Mouse (Mus musculus): ENCODE results near the gene Lgi1.

The Lgi1 gene

DNA sequence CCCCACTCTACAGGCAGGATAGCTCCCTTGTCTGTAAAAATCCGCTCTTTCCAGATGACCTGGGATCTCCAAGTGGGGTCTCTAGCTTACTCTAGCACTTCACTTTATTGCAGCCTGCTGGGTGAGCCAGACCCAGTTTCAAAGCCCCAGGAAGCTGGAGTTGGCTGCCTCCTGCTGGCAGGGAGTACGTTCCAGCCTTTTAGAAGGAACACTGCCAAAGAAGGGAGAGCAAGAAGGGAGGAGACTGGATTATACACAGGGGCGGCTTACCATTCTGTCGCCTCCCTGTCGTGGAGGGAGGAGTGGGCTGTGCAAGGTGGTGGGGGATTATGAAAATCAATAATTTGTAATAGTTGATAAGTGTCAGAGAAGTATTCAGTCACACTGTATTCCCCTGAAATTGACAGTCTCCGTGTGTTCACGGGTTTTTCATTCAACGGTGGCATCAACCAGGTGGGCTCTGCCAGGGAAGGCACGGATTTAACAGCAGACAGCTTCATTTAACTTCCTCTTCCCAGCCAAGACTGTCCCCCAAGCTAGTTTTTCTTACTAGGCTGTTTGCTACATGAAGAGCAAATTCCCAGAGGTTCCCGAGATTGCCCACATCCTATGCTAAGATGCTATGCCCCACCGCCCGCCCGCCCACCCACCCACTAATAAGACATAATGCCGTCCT is 369 bp upstream of the Lgi1 start:
- DNase-seq (ENCODE audit: low spot score): no peak

DNA sequence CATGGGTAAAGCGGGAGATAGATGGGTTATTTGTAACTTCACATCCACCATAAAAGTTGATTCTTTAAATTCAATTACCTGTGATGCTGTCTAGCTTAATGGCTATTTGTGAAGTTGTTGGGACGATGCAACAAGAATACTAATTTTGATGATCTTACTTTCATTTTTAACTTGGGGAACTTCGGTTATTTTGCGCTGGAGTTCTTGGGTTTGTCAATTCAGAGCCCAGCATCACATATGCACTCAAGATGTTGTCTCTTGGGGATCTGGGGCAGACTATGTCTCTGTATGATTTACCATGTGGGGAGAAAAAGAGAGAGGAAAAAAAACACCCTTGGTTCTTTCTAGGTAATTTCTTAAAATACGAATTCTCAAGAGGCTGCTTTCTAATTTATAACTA is 1.4 kb downstream of the Lgi1 start:
- no peak for DNase-seq (ENCODE audit: low spot score)

DNA sequence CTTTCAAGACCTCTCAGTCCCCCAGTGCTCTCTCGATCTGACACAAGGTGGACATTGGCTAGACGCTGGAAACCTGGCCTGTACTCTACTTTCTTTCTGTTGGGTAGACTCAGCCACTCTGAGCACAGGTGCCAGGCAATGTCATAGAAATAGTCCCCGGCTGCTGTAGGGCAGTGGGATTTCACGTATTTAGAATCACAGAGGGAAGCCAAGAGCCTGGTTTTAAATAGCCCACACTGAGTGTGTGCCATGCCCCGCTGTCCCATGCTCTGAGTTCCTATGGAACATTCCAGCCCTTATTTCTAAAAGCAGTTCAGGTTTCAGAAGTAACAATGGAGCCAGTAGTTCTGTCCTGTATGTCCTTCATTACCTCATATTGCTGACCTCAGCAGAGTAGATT is 3.1 kb downstream of the Lgi1 start:
- DNase-seq (ENCODE audit: low spot score): no peak

DNA sequence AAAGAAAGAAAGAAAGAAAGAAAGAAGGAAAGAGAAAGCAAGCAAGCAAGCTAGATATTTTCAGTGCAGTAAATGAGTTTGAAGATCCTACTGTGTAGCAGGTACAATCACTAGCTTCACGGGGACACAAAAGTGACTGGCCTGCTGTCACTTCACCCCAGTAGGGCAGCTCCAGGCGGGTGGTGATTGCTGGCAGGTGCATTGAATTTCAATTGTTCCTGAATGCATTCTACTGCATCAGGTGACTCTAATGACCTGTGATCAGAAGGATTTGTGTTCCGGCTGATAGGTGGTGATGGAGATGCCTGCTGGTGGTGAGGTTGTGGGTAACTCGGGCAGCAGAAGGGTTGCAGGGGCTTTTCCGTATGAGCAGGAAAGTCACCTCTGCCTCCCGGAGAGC is 6.7 kb downstream of the Lgi1 start:
- DNase-seq (ENCODE audit: low spot score): no peak

DNA sequence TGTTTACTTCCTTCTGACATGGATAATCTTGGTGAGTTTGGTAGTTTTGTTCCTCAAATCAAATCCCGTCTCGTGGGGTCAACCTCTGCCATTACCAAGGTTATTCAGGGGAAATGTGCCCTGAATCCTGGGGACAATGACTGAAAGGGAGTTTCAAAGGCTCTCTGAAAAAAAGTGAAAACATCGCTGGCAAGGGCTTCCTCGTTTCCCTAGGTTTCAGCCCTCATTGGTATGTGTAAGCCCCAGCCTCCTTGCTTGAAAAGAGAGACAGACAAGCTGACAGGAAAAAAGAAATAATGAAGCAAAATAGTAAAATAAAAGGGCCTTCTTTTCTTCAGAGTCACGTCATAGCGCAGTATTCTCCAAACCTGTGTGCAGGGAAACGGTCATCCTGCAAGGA is 9.5 kb downstream of the Lgi1 start:
- DNase-seq (ENCODE audit: low spot score): no peak

DNA sequence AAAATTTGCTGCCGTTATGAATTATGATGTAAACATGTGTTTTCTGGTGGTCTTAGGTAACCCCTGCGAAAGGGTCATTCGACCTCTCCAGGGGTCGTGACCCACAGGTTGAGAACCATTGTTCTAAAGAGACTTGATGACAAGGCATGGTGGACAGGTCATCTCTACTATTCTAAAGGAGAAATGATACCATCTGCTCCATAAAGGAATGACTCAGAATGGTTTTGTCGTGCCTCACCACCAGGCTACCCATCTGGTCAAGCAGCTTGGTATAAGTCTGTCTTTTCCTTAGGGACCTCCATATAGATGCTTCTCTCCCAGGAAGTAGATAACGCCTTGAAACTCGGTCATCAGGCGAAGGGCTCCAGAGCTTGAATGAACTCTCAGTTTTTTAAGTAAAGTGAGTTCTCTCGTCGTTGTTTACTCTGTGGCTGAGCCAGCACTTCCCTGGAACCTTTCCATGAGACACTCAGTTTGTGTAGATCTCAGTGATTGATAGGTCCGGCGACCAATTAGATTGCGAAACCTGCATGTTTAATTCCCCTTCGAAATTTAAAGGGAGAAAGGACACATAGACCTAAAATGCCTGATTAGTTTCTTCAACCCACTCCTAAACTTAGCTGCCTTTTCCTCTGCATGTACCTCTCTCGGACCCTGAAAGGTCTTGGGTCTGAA is 10.5 kb downstream of the Lgi1 start:
- DNase-seq (ENCODE audit: low spot score): no peak

DNA sequence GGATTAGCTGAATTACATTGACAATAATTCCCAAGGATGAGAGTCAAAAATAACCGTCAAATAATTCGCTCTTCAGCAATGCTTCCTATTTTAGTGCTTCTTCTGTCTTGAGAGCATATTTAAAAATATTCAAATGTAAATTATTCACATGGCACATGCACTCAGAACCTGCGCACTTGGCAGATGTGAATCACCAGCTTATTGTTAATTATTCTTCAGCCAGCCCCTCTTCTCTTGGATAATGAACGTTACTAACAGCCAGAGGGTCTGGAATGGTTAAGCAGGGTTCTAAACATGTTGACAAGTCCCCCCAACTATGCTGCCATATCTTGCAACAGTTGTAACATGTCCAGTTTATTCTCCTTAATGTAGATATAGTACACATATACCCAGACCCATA is 11.9 kb downstream of the Lgi1 start:
- DNase-seq (ENCODE audit: low spot score): no peak

DNA sequence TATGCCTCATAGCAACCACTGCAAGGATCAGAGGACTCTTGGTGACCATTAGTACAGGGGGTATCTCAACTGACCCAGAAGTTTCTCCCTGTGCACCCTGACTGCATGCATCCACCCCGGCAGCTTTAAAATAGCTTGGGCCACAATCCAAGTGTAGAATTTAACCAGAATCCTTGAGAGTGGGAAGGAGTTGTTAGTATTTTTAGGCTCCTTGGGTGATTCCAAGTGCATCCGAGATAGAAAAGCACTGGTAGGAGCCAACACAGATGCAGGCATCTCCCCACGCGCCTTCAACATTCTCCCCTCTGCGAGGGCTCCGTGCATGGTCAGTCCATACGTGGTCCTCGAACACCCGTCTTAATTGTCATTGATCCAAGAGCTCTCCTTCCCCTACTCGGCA is 15.9 kb downstream of the Lgi1 start:
- no peak for DNase-seq (ENCODE audit: low spot score)

DNA sequence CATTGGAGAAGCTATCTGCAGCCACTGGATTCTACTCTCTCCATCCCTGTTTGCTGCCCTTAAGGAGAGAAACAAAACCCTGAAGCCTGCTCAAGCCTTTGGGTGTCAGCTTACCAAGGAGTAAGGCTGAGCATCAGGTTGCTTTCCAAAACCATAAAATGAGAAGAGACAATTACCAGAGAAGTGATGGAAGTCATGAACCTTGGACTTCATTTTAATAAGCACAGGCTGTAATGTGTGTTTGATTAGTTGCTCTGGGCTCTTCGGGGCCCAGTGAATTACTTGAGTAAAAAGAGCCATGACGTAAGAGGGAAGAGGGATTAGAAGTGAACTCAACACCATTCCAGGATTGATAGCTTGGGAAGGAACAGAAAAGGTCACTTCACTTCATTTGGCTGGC is 18.1 kb downstream of the Lgi1 start:
- DNase-seq (ENCODE audit: low spot score): no peak

DNA sequence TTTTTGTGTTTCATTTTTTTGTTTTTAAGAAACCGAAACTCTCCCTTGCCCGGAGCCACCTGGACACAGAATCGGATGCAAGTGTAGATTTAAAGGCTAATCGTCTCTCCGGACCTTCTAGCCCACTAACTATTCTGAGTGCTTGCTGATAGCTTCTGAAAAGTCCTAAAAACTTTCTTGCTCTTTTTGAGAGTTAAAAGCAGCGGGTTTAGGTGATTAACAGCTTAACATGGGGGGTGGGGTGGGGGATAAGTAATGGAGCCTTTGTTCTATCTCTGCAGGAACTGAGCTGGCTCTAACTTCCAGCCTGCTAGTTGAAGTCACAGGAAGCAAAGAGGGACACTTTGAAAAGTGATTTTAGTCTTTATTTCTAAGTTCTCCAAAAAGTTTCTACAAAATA is 24.2 kb downstream of the Lgi1 start:
- no peak for DNase-seq (ENCODE audit: low spot score)

DNA sequence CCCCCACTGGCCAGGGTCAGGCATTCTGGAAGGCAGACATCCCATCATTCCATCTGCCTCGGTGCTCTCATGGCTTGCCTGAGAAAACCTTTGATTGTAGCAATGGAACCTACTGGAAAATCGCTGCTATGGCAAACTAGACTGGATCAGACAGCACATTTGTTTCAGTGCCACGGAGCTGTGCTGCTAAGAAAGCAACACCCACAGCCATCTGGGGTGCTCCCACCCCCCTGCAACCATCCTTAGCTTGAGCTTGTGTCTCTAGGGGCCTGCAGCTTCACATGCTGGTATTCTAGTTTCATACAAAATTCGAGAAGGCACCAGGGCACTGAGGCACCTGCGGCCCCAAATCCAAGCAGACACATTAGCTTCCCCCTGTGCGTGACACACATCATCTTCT is 27.1 kb downstream of the Lgi1 start:
- DNase-seq (ENCODE audit: low spot score): no peak

DNA sequence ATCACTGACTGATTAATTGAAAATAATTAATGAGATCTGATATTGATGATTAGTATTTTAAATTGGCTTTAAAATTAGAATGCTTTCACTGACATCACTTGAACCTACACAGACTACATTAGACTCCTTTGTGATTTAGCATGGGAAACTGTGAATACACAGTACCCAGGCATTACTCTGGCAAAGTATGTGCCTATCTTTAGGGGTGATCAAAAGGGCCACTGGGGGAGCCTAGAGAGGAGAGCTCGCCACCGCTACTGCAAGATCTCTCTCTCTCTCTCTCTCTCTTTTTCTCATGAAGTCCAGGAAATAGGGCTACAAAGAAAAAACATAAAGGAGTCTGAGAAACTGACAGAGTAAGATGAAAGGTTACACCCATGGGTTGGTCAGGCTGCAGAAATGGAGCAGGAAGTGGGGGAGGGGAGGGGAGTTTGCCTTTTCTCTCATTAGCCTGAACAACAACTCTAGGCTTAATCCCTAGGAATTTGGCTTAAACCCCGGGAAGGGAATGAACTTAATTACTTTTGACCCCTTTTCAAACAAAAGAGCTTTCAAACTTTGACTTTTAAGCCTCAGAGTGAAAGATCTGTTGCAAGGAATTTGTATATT is 33.8 kb downstream of the Lgi1 start:
- DNase-seq (ENCODE audit: low spot score): no peak

DNA sequence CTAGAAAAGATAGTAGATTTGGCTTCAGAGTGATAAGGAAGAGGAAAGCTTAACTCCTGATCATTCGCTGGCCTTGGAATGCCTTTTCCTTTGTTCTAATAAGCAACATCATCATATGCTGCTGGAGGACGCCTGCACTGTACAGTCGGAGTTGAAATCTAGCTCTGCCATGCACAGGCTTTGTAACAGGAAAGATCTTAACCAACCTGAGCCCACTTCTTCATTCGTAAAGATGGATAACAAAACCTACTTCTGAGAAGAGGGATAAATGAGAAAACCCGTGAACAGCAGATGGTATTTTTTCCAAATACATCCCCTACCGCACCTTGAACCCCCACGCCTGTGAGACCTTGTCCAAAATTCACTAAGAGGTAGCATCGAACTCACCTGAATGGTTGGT is 43.8 kb downstream of the Lgi1 start:
- DNase-seq (ENCODE audit: low spot score): no peak

DNA sequence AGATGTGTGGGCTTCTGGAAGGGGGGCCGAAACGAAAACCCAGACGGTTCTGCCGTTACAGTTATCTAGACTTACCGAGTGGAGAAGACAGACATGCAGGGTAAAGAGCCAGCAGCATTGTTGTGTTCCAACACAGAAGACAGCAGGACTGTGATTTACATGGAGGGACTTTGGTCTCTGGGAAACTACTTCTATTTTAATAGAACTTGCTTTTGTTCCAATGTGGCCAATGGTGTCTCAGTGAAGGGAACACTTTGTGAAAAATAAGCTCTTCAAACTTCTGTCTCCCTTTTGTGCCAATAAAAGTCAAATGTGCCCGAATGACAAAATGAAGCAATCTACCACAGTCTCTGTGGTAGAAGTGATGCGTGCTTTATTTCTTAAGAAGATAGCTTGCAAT is 50.8 kb downstream of the Lgi1 start:
- DNase-seq (ENCODE audit: low spot score): no peak

DNA sequence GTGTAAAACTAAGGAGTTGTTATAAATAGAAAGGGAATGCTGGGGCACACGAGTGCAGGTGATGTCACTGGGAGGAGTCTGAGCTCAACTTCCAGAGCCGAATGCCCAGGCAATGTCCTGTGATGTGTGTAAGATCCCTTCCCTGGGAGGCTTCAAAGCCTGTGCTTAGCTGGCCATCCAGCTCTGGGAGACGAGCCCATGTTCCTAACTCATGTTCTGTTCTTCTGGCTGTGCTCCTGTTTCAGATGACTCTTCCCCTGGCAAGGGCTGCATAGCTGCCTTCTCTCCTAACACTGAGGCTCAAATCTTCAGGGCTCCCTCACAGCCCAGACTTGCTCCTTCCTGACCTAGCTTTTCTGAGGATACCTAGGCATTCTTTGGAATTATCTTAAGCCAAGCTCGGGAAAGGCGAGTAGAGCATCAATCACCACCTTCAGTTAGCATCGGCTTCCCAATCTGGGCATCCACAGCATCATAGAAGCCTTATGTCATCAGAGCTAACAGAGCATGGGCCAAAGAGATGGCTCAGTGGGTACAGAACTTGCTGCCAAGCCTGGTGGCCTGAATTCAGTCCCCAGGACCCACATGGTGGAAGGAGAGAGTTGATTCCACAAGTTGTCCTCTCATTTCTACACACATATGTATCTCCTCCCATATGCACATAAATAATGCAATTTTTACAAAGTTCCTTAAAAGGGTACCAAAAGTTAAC is 52.4 kb downstream of the Lgi1 start:
- DNase-seq (ENCODE audit: low spot score): no peak

DNA sequence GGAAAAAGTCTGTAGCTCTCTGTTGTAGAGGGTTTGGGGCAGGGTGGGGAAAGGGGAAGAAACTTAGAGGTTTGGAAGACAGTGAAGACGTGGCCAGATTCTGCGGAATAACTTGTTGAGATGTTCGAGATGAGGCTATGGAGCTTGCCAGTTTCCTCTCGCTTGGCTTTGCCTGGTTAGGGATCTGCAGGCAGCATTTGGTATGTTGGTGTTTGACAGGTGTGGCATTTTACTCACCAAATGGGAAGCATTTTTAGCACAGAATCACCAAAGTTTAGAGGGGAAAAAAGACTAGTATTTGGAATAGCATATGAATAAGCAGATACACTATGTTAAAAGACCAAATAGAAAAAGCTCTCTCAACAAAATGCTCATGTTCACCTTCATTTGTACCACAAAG is 54.0 kb downstream of the Lgi1 start:
- DNase-seq (ENCODE audit: low spot score): no peak

DNA sequence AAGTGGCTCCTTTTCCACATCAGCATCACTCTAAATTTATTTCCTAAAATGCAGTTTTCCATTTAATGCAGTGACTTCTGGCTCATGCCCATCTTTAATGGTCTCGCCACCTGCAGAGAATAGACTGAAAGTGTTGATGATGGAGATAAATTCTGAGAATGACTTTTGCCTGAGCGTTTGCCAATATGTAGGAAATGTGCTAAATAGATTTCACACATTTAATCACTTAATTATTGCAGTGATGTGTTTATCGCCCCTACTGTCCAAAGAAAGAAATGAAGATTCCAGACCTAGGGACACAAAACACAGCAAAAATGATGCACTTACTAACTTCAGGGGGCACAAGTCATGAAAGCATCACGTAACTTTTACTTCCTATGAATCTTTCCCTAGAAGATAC is 54.8 kb downstream of the Lgi1 start:
- DNase-seq (ENCODE audit: low spot score): no peak

DNA sequence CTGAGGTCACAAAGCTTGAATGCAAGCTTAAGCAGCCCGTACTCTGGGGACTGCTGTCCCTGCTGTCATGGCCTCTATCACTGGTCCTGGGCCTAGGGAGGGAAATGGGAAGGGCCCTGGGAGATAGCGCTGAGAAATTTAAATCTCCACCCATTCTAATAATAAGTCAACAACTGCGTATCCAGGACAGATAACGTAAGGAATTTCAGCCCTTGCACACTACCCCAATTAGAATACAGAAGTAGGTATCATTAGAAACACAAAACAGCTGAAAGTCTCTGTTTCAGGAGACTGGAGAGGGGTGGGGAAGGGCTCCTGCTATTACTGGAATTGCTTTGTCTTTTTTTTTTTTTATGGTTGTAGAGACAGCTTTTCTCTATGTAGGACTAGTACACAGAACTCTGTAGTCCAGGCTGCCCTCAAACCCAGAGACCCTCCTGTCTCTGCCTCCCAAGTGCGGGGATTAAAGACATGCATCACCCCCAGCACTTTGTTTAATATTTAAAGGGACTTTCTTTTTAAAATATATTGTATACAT is 56.4 kb downstream of the Lgi1 start:
- DNase-seq (ENCODE audit: low spot score): no peak

DNA sequence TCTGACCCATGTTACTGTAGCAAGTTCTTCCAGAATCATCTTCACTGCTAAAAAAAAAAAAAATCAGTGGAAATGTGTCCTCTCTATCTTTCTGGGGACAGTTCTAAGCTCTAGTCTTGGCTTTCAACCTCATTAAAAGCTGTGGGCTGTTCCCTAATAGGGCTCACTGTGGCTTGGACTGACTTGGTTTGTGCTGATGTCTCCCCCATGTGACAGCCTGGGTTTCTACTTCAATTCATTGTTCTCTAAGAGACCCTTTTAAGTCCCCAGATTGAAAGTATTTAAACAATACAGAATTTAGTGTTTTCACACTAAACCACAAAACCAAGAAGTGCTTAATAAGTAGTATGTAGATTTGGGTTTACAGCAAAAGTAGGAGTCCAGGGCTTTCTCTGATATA is 59.4 kb downstream of the Lgi1 start:
- no peak for DNase-seq (ENCODE audit: low spot score)

DNA sequence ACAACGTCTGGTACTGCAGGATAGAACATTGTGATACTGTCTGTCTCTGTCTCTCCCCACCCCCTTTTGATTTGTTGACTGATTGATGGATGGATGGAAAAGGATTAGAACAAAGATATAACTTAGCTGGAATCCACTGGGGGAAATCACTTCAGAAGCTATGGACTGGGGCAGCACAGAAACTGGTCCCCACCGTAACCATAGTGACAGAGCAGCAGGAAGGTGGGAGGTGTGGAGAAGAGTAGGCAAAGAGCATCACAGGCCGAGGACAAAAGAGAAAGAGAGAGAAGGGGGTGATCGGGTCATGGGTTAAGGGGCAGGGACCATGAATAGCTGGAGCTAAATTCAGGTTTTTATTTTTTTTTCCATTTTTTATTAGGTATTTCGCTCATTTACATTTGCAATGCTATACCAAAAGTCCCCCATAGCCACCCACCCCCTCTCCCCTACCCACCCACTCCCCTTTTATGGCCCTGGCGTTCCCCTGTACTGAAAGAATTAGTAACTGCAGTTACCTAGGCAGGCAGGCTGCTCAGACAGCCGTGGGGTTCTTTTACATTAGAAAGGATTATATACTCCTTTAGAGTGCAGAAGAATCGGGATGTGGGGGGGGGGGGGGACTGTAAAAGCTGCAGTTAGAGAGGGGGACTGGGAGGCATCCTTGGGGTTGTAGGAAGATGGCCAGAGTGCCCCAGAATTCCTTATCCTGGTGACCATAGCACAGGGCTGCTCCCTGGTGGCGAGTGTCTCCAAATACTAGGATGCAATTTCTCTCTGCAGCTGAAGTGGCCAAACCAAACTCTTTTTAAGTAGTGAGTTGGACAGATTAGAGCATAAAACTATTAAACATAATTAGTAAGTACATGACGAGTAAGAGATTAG is 60.1 kb downstream of the Lgi1 start:
- no peak for DNase-seq (ENCODE audit: low spot score)

DNA sequence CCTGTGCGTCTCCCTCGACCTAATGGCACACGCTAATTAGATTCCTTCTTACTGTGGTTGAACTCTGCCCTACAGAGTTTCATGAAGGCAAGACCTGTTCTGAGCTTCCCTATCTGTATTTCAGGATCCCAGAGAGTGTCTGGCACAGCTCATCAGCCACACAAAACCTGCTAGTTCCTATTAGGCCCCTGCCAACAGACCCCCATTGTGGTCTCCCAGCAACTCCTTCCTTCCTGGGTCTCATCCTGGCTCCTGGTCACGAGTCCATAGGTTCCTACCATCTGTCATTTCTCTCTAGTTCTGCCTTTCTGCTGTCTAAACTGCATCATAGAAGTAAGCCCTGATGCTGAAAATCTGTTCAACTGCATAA is 60.7 kb downstream of the Lgi1 start:
- no peak for DNase-seq (ENCODE audit: low spot score)

DNA sequence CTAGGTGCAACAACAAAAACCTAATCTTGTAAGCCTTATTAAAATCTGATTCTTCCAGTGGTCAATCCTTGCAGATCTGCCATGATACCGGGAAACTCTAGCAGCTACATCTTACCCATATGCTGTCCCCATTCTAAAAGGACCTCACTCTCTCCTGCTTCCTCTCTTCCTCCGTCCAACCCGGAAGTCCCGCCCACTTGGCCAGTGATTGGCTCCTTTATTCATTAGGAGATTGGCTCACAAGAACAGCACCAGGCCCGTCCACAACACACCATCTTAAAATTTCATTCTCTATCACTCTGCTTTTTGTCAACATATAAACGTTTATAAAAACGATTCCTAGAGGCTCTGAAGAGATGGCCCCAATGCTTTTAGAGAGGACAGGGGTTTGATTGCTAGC is 61.5 kb downstream of the Lgi1 start:
- DNase-seq (ENCODE audit: low spot score): no peak
